In the genomic region with DNA sequence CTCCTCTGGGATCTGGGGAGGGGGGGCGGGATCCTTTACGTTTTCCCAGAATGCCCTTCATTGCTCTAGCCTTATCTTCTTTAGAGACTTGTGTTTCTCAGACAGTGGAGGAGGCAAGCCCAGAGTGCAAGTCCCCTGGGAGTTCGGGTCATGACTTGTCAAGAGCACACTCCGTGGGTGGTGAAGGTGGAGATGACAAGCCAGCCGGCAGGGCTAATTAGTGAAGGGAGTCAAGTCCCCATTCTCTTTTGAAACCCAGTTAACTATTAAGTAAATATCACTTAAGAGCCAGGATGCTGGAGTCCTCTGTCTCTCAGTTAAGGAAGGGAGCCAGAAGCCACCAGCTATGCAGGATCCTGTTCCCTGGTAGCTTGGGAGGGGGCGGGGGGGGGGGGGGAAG, we compare ENCODE assay signal across 13 mouse cellular contexts.
DNase-seq lines count a peak whose midpoint lies in the region; ATAC-seq and TF ChIP-seq lines count a peak whose summit lies in the region.
"Had no signal": no experiment of that assay in that cellular context is flagged by ENCODE, and none has a peak within 500 bp of the region (broad histone marks: within the 10 kb centered on the region; RNA-seq: fewer than 3 reads in every experiment).

No protein-coding gene starts in this region.

- no peak overlapping the region for H3K4me2 ChIP-seq in kidney, embryonic 14.5 days (replicated peaks; ENCODE audit: low read depth, low read length)
- no peak overlapping the region for H3K4me2 ChIP-seq in midbrain, embryonic 11.5 days
- H3K4me2 ChIP-seq in midbrain, embryonic 15.5 days = no peak overlapping the region
- 0 out of 2 replicates have a peak overlapping the region, but pooled peaks have one; percentile 7 for H3K4me2 ChIP-seq in limb, embryonic 14.5 days (replicated peaks; ENCODE audit: low read depth, low read length, severe bottlenecking)
- no peak overlapping the region for H3K4me2 ChIP-seq in liver, embryonic 11.5 days
- H3K4me2 ChIP-seq: liver, embryonic 13.5 days had no signal

- WGBS in kidney, embryonic 14.5 days = 12% methylated on average over 5 of the region's 6 CpGs
- WGBS in midbrain, embryonic 11.5 days = 43% methylated on average over 5 of the region's 6 CpGs
- 29% methylated on average over 6 of the region's 6 CpGs for WGBS in midbrain, embryonic 15.5 days
- 30% methylated on average over 6 of the region's 6 CpGs for WGBS in limb, embryonic 14.5 days
- WGBS in liver, embryonic 11.5 days = 51% methylated on average over 6 of the region's 6 CpGs

- 0 out of 2 replicates have a peak, but pooled peaks have one; percentile 20 for ATAC-seq in kidney, embryonic 14.5 days (ENCODE audit: low FRiP score, low TSS enrichment)
- ATAC-seq in midbrain, embryonic 11.5 days (ENCODE audit: low FRiP score) = 0 out of 2 replicates have a peak, but pooled peaks have one; percentile 24
- ATAC-seq in midbrain, embryonic 15.5 days (replicated peaks) = no peak
- ATAC-seq in limb, embryonic 14.5 days (ENCODE audit: low FRiP score, low read depth) = no peak
- ATAC-seq in liver, embryonic 11.5 days (replicated peaks; ENCODE audit: low FRiP score) = no peak

- H3K9ac ChIP-seq in kidney, embryonic 14.5 days (ENCODE audit: low read depth, low read length) = no peak overlapping the region
- no peak overlapping the region for H3K9ac ChIP-seq in midbrain, embryonic 11.5 days (ENCODE audit: low read length)
- H3K9ac ChIP-seq in midbrain, embryonic 15.5 days = no peak overlapping the region
- no peak overlapping the region for H3K9ac ChIP-seq in limb, embryonic 14.5 days (ENCODE audit: low read depth, low read length, severe bottlenecking)
- no peak overlapping the region for H3K9ac ChIP-seq in liver, embryonic 11.5 days (ENCODE audit: low read depth, low read length)
- H3K9ac ChIP-seq: liver, embryonic 13.5 days had no signal

- H3K36me3 ChIP-seq in kidney, embryonic 14.5 days (ENCODE audit: control insufficient read depth, insufficient read depth, low read length) = no peaks in the 10 kb centered on the region
- H3K36me3 ChIP-seq in midbrain, embryonic 11.5 days (ENCODE audit: control insufficient read depth, insufficient read depth, low read length) = no peaks in the 10 kb centered on the region
- no peaks in the 10 kb centered on the region for H3K36me3 ChIP-seq in midbrain, embryonic 15.5 days (replicated peaks)
- H3K36me3 ChIP-seq in limb, embryonic 14.5 days (ENCODE audit: control insufficient read depth, insufficient read depth, low read length) = no peaks in the 10 kb centered on the region
- H3K36me3 ChIP-seq in liver, embryonic 11.5 days (ENCODE audit: control insufficient read depth, insufficient read depth, low read length) = 0 out of 2 replicates have a peak, but pooled peaks cover 2% of the 10 kb centered on the region
- H3K36me3 ChIP-seq: forebrain, embryonic 10.5 days had no signal

- no peaks in the 10 kb centered on the region for H3K9me3 ChIP-seq in kidney, embryonic 14.5 days (ENCODE audit: control insufficient read depth, low read length)
- no peaks in the 10 kb centered on the region for H3K9me3 ChIP-seq in midbrain, embryonic 11.5 days (ENCODE audit: control insufficient read depth, low read length)
- no peaks in the 10 kb centered on the region for H3K9me3 ChIP-seq in midbrain, embryonic 15.5 days
- H3K9me3 ChIP-seq in limb, embryonic 14.5 days (ENCODE audit: control insufficient read depth, low read length) = no peaks in the 10 kb centered on the region
- H3K9me3 ChIP-seq in liver, embryonic 11.5 days (ENCODE audit: control insufficient read depth, low read length) = no peaks in the 10 kb centered on the region
- H3K9me3 ChIP-seq: forebrain, embryonic 10.5 days; liver, embryonic 13.5 days; megakaryocyte, embryonic 14.5 days had no signal

- no peak for DNase-seq in kidney, adult 9 months
- DNase-seq in midbrain, embryonic 11.5 days (ENCODE audit: low spot score, missing footprints) = no peak
- peak; percentile 95 for DNase-seq in fat pad, adult 2 months (ENCODE audit: extremely low read depth, low read depth, low spot score)
- DNase-seq in limb, embryonic 14.5 days (ENCODE audit: low spot score) = no peak
- no peak for DNase-seq in liver, embryonic 11.5 days (ENCODE audit: low spot score)
- DNase-seq: cerebellum, adult 2 months; liver, embryonic 13.5 days; right cerebral cortex, postnatal 4 days had no signal

- no peak for TF ChIP-seq POLR2A in limb, embryonic 14.5 days (IDR thresholded peaks at IDR 0.05; ENCODE audit: borderline replicate concordance, extremely low read depth, insufficient read depth, insufficient read length)

- no peak overlapping the region for H3K4me3 ChIP-seq in kidney, embryonic 14.5 days (ENCODE audit: low read length)
- H3K4me3 ChIP-seq in midbrain, embryonic 11.5 days (ENCODE audit: low read depth, low read length) = no peak overlapping the region
- no peak overlapping the region for H3K4me3 ChIP-seq in midbrain, embryonic 15.5 days
- no peak overlapping the region for H3K4me3 ChIP-seq in limb, embryonic 14.5 days (replicated peaks; ENCODE audit: low read length)
- no peak overlapping the region for H3K4me3 ChIP-seq in liver, embryonic 11.5 days (ENCODE audit: low read depth, low read length)
- H3K4me3 ChIP-seq: forebrain, embryonic 10.5 days; liver, embryonic 13.5 days; megakaryocyte, embryonic 14.5 days; myocyte had no signal

- no peaks in the 10 kb centered on the region; the same call in 1 of the 2 replicates for H3K27me3 ChIP-seq in kidney, embryonic 14.5 days (ENCODE audit: control insufficient read depth, insufficient read depth, low read length)
- H3K27me3 ChIP-seq in midbrain, embryonic 11.5 days (ENCODE audit: control insufficient read depth, insufficient read depth, low read length) = no peaks in the 10 kb centered on the region
- H3K27me3 ChIP-seq in midbrain, embryonic 15.5 days (replicated peaks) = no peaks in the 10 kb centered on the region
- no peaks in the 10 kb centered on the region for H3K27me3 ChIP-seq in limb, embryonic 14.5 days (ENCODE audit: control insufficient read depth, insufficient read depth, low read length)
- no peaks in the 10 kb centered on the region for H3K27me3 ChIP-seq in liver, embryonic 11.5 days (replicated peaks; ENCODE audit: control insufficient read depth, insufficient read depth, low read length)
- H3K27me3 ChIP-seq: liver, embryonic 13.5 days; megakaryocyte, embryonic 14.5 days had no signal

- peaks cover 14% of the 10 kb centered on the region for H3K4me1 ChIP-seq in kidney, embryonic 14.5 days (ENCODE audit: control insufficient read depth, insufficient read depth, low read length)
- peaks cover 11% of the 10 kb centered on the region for H3K4me1 ChIP-seq in midbrain, embryonic 11.5 days (ENCODE audit: control insufficient read depth, insufficient read depth, low read length)
- peaks cover 4% of the 10 kb centered on the region; the same call in 1 of the 2 replicates for H3K4me1 ChIP-seq in midbrain, embryonic 15.5 days
- peaks cover 35% of the 10 kb centered on the region for H3K4me1 ChIP-seq in limb, embryonic 14.5 days (ENCODE audit: control insufficient read depth, insufficient read depth, low read length)
- peaks cover 4% of the 10 kb centered on the region; the same call in 1 of the 2 replicates for H3K4me1 ChIP-seq in liver, embryonic 11.5 days (replicated peaks; ENCODE audit: control insufficient read depth, insufficient read depth, low read length)
- H3K4me1 ChIP-seq: liver, embryonic 13.5 days had no signal

- H3K27ac ChIP-seq in kidney, embryonic 14.5 days (ENCODE audit: low read depth, low read length) = no peak overlapping the region
- no peak overlapping the region for H3K27ac ChIP-seq in midbrain, embryonic 11.5 days (ENCODE audit: low read depth, low read length)
- H3K27ac ChIP-seq in midbrain, embryonic 15.5 days = no peak overlapping the region
- no peak overlapping the region for H3K27ac ChIP-seq in limb, embryonic 14.5 days (replicated peaks; ENCODE audit: low read depth, low read length)
- no peak overlapping the region for H3K27ac ChIP-seq in liver, embryonic 11.5 days (ENCODE audit: low read depth, low read length)
- H3K27ac ChIP-seq: forebrain, embryonic 10.5 days; liver, embryonic 13.5 days had no signal

Comparison
In these comparisons a context has a peak if more than half of its experiments do, and no peak if none do; other contexts are left out.
1. ATAC-seq: peak in kidney, embryonic 14.5 days (single experiment) and midbrain, embryonic 11.5 days (single experiment); none in midbrain, embryonic 15.5 days (single experiment), limb, embryonic 14.5 days (single experiment) and liver, embryonic 11.5 days (single experiment).